Mouse (Mus musculus) WW6 (cell line): ENCODE measurements at regions not wholly inside any gene's neighbourhood (a gene's known extent, or its start where the extent isn't known, plus 50 kb on each side); places are given as distances from the start of the nearest gene placed in this dataset.
"Not testable (repeated sequence)": the region's sequence is repeated elsewhere in the genome, so short reads cannot be mapped to it uniquely, and the experiment has no call there.

Experiments
- DNase-seq: peaks from one replicate; pipeline ENCODE4 v3.0.0-alpha.2; 2013; ENCODE audit warnings: low read depth, low spot score

DNA sequence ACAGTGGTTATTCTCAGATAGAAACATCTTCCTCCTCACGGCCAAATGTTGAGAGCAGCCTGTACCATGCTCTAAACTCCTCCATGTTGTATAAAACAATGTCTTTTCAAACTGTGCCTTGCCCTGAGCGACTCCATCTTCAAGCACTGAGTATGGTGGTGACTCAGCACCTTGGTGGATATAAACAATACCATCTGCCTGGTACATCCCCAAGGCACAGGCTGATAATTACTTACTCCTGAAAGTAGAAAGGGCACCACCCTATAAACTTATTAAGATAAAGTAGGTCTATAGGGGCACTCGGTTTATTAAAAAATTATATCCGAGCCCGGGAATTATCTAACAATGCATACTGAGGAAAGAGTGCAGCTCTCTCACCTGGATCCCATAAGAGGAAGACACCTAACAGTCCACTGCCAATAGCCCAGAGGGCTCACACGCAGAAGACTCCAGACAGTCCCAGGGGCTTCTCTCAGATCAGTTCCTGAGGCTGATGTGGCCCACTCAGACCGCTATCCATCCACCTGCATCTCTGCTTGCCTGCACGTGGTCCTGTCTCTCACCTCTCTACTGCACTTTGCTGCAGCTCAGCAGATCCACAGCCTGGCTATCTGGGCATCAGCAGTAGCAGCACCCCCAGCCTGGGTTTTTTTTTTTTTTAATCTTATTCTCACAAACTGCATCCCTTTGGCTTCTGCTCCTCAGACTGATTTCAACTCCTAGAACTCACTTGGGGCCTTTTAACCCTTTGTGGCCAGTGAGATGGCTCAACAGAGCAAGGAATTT lies 109.7 kb upstream of the Dlg1 start:
- DNase-seq: no peak

DNA sequence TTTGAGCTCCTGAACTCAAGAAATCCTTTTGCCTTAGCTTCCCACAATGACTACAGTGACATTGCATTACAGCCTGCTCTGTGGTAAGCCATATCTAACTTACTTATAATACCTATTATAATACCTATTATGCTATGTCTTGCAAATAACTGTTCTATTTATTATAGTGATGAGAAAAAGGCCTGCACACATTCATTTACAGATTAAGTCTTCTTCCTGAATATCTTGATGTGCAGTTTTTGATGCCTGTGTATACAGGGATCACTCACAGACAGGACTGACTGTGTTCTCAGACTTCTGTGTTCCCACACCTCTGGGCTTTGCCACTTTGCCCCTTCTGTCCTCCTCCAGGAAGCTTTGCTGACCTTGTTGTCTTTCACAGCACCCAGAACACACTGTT lies 102.8 kb upstream of the Dlg1 start:
- DNase-seq: no peak

GRCm38 (mm10) chr16:31564926-31565325 lies 98.3 kb upstream of the Dlg1 start:
- no peak for DNase-seq

DNA sequence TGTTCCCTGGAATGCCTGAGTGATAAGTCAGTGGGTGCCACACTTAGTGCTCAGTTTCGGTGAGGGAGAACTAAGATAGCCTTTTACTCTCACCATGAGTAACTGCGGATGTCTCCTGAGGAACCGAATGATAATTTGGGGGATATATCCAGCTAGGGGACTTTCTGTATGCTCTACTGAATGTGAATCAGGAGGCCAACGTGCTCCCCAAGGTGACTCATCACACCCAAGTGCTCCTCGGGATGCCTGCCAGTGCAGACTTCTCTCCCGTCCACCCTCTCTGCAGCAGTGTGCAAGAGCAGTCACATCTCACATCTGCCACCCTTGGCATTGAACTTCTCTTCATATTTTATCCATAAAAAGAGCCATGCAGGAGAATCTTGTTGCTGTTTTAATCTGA lies 94.9 kb upstream of the Dlg1 start:
- DNase-seq: no peak

GRCm38 (mm10) chr16:31569871-31570270 lies 93.4 kb upstream of the Dlg1 start:
- DNase-seq: no peak

GRCm38 (mm10) chr16:31570311-31571139 lies 92.7 kb upstream of the Dlg1 start:
- no peak for DNase-seq

GRCm38 (mm10) chr16:31573833-31574232 lies 89.4 kb upstream of the Dlg1 start:
- not testable (repeated sequence) for DNase-seq

GRCm38 (mm10) chr16:31575646-31576045 lies 87.6 kb upstream of the Dlg1 start:
- not testable (repeated sequence) for DNase-seq

DNA sequence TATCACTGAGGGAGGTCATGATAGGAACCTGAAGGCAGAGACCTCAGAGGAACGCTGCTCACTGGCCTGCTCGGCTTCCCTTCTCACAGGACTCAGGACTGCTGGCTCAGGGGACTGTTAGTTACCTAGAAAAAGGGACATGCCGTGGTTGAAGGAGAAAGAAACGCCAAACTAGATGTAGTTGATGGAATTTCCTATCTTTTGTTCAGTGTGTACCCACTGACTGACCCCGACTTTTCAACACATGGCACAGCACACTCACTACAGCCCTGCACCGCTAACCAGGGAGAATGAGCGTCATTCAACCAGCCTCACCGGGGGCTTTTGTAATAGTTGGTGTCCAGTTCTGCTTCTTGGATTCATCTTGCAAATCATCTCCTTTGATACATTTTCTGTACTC lies 86.8 kb upstream of the Dlg1 start:
- no peak for DNase-seq

DNA sequence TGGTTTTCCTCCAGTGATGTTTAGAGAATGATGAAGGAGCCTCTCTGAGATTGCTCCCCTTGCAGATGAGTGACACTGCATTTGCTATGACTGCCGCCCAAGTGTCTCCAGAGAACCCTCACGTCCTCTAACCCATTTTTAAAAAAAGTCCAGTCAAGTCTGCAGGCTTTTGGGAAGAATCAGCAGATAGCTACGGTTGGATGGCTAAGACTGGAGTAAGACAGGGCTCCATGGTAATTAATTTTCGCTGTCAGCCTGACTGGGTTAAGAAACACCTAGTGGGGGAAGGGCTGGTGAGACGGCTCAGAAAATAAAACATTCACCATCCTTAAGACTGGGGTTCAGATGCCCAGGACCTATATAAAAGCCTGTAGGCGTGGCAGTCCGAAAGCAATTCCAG lies 85.9 kb upstream of the Dlg1 start:
- no peak for DNase-seq

DNA sequence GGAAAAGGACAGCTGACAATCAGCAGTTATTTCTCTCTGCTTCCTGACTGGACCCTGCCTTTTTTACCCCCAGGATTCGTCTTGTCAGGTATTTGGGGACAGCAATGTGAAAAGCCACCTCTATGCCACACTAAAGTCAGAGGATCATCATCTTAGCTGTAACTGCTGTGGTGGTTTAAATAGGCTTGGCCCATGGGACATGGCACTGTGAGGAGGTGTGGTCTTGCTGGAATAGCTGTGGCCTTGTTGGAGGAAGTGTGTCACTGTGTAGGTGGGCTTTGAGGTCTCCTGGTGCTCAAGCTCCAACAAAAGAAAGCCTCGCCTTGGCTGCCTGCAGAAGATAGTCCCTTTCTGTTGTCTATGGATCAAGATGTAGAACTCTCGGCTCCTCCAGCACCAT lies 83.9 kb upstream of the Dlg1 start:
- DNase-seq: no peak

DNA sequence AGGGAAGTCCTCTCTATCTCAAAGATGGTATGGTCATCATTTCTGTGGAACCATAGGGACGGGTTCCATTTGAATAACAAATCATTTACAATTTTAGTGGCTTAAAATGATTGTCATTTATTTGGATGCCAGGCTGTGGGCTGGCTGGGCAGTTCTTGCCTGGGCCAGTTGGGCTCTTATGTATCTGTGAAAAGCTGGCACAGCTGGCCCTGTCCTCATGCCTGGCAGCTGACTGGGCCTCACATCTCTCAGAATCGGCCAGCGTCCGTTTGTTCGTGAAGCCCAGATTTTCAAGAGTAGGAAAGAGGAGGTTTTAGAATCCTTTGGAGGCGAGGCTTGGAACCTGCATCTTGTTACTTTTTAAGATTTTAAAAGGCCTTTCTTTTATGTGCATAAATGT lies 82.5 kb upstream of the Dlg1 start:
- no peak for DNase-seq

DNA sequence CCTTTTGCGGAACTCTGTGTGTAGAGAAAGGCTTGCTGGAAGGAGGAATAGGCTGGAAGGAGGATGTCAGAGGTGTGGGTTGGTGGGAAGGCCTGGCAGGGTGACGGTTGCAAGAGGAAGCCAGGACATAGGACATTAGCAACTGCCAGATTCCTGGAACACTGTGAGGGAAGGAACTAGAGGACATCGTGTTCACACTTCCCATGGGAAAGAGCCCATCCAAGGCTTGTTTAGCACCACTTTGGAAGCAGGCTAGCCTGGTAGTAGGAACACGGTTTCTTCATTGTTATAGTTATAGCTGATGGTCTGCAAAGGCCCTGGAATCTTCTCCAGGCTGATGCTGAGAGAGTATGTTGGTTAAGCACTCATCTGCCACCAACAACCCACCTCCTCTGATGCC lies 80.4 kb upstream of the Dlg1 start:
- DNase-seq: no peak

GRCm38 (mm10) chr16:31583627-31584026 lies 79.6 kb upstream of the Dlg1 start:
- DNase-seq: no peak

DNA sequence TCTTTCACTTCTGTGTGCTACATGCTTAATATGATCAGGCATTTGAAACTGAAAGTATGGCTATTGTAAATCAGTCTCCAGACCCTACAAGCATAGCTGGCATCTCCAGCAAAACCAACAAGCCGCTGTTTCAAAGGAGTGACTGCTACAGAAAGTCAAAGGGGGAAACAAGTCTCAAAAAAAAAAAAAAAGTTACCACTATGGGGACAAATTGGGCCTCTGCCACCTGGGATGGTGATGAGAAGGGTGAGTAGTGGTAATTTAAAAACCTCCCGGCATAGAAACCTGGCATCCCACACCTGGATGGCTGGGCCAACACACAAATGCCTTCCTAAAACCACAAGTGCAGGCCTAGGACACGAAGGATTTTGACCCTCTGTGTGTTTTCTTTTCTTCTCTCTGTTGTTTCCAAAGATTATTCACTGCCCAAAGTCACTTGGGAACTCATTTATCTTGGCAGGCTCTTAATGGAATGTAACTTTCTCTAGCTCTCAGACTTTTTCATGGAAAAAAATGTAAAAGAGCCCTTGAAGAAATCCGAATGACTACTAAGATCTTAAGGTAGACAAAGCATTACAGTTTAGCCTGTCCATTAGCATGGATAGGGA lies 78.9 kb upstream of the Dlg1 start:
- DNase-seq: no peak

DNA sequence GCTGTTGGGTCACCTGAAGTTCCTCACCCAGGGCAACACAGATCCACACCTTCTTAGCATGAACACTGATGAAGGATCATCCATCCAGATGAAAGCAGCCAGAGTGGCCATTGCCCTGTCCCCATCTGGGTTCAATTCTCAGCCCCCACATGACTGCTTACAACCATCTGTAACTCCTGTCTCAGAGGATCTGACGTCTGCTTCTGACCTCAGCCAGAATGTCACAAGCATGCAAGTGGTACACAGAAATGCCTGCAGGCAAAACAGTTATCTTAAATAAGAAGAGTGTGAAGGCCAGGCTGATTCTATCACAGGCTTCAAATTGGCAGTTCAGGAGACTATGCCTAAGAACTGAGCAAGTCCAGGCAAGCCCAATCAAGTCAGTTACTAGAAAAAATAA lies 76.2 kb upstream of the Dlg1 start:
- DNase-seq: no peak

- no peak for DNase-seq
Measured at GRCm38 (mm10) chr16:31589576-31589975, 73.7 kb upstream of the Dlg1 start.

DNA sequence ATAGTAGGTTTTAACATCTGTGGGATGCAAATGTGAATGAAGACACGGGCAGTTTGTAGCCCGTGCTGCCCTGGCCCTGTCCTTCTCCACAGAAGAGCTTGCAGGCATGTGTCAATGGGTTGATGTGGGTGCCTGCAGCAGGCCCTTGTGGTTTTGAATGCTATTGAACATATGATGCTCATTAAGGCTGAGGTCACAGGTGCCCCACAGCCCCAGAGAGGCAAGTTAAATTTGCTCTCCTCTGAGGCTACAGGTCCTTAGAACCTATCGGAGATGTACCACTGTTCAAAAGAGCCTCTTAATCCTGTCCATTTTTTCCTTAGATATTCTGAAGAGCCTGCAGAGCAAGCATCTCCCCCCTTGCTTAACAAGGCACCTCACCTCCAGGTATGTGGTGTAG lies 71.7 kb upstream of the Dlg1 start:
- no peak for DNase-seq

GRCm38 (mm10) chr16:31592014-31592871 lies 71.0 kb upstream of the Dlg1 start:
- no peak for DNase-seq

- no peak for DNase-seq
Measured at GRCm38 (mm10) chr16:31592973-31593683, 70.1 kb upstream of the Dlg1 start.

GRCm38 (mm10) chr16:31597965-31598364 lies 65.3 kb upstream of the Dlg1 start:
- no peak for DNase-seq
